Mouse (Mus musculus): ENCODE results near the gene Cand2. TPM values are rescaled to one million over a fixed set of nuclear protein-coding genes. Genes with fewer than 3 reads are reported as not detected.

Cand2 gene
- polyA plus RNA-seq, 1 experiment from 2014 or later, result 49.8 TPM

DNA sequence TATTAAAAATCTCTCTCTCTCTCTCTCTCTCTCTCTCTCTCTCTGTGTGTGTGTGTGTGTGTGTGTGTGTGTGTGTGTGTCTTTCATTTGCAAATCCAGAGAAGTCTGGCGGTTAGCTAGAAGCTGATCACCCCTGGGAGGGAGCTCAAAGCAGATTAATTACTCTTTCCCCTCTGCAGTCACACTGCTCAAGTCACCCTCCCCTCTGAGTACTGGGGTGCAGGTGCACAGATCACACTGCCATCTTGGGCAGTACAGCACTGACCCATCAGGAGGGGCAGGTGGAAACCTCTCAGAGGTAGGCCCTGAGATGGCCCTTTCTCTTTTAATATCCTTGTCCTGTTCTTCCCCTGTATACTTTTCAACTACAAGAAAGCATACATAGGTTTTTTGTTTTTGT, 28.0 kb upstream of the Cand2 start:
- H3K27me3 ChIP-seq (ENCODE audit: control insufficient read depth, insufficient read depth, low read length), result no peaks in the 10 kb centered on the region
- no peak overlapping the region for H3K9ac ChIP-seq (ENCODE audit: low read length)
- H3K9me3 ChIP-seq (ENCODE audit: control insufficient read depth, low read length), result no peaks in the 10 kb centered on the region
- H3K27ac ChIP-seq (ENCODE audit: low read depth, low read length), result no peak overlapping the region
- DNase-seq (ENCODE audit: low spot score) (no peak), ATAC-seq (replicated peaks; ENCODE audit: low FRiP score) (no peak)
- H3K36me3 ChIP-seq (ENCODE audit: control insufficient read depth, insufficient read depth, low read length), result no peaks in the 10 kb centered on the region
- 38% methylated on average over 1 of the region's 1 CpGs for WGBS
- H3K4me3 ChIP-seq (ENCODE audit: low read depth, low read length), result no peak overlapping the region
- no peaks in the 10 kb centered on the region for H3K4me1 ChIP-seq (replicated peaks; ENCODE audit: control insufficient read depth, insufficient read depth, low read length)
- H3K4me2 ChIP-seq (ENCODE audit: low read depth, low read length, severe bottlenecking), result no peak overlapping the region

GRCm38 (mm10) chr6:115755536-115755935, 18.8 kb upstream of the Cand2 start:
- no peaks in the 10 kb centered on the region for H3K4me1 ChIP-seq (replicated peaks; ENCODE audit: control insufficient read depth, insufficient read depth, low read length)
- ATAC-seq (replicated peaks; ENCODE audit: low FRiP score), result no peak
- H3K27ac ChIP-seq (ENCODE audit: low read depth, low read length), result no peak overlapping the region
- no peaks in the 10 kb centered on the region for H3K27me3 ChIP-seq (ENCODE audit: control insufficient read depth, insufficient read depth, low read length)
- no peak overlapping the region for H3K4me3 ChIP-seq (ENCODE audit: low read depth, low read length)
- 84% methylated on average over 7 of the region's 7 CpGs for WGBS
- no peak overlapping the region for H3K9ac ChIP-seq (ENCODE audit: low read length)
- H3K36me3 ChIP-seq (ENCODE audit: control insufficient read depth, insufficient read depth, low read length), result no peaks in the 10 kb centered on the region
- DNase-seq (ENCODE audit: low spot score), result no peak
- no peak overlapping the region for H3K4me2 ChIP-seq (ENCODE audit: low read depth, low read length, severe bottlenecking)
- no peaks in the 10 kb centered on the region for H3K9me3 ChIP-seq (ENCODE audit: control insufficient read depth, low read length)

- no peak overlapping the region for H3K4me3 ChIP-seq (ENCODE audit: low read depth, low read length)
- 80% methylated on average over 9 of the region's 9 CpGs for WGBS
- DNase-seq (ENCODE audit: low spot score), result no peak
- H3K4me2 ChIP-seq (ENCODE audit: low read depth, low read length, severe bottlenecking), result no peak overlapping the region
- peaks cover 6% of the 10 kb centered on the region for H3K4me1 ChIP-seq (replicated peaks; ENCODE audit: control insufficient read depth, insufficient read depth, low read length)
- ATAC-seq (replicated peaks; ENCODE audit: low FRiP score), result no peak
- H3K9me3 ChIP-seq (ENCODE audit: control insufficient read depth, low read length), result no peaks in the 10 kb centered on the region
- no peaks in the 10 kb centered on the region for H3K36me3 ChIP-seq (ENCODE audit: control insufficient read depth, insufficient read depth, low read length)
- no peaks in the 10 kb centered on the region for H3K27me3 ChIP-seq (ENCODE audit: control insufficient read depth, insufficient read depth, low read length)
- no peak overlapping the region for H3K27ac ChIP-seq (ENCODE audit: low read depth, low read length)
- no peak overlapping the region for H3K9ac ChIP-seq (ENCODE audit: low read length)
Measured at GRCm38 (mm10) chr6:115758981-115759435, 15.3 kb upstream of the Cand2 start.

DNA sequence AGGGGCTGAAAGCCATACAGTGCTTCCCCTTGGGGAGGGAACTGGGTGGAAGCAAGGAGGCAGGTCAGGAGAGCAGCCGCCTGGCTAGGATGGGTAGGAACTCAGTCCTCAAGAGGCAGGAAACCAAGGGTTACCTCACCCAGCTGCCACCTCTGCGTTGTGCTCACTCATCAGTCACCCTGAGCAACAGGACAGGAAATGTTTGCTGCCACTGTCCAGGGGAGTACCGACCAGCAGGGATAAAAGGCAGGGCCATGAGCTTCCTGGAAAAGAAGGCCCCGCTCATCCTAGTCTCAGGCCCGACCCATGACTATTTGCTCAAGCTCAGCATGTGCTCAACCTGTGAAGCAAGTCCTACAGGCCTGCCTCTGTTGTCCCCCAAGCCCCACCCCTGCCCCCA, 14.9 kb upstream of the Cand2 start:
- DNase-seq (ENCODE audit: low spot score), result no peak
- Histone ChIP-seq H3K4me1 (replicated peaks; ENCODE audit: control insufficient read depth, insufficient read depth, low read length) (peaks cover 11% of the 10 kb centered on the region), H3K27me3 (ENCODE audit: control insufficient read depth, insufficient read depth, low read length) (no peaks in the 10 kb centered on the region), H3K9ac (ENCODE audit: low read length) (no peak overlapping the region), H3K36me3 (ENCODE audit: control insufficient read depth, insufficient read depth, low read length) (no peaks in the 10 kb centered on the region), H3K4me3 (ENCODE audit: low read depth, low read length) (no peak overlapping the region), H3K4me2 (ENCODE audit: low read depth, low read length, severe bottlenecking) (no peak overlapping the region), H3K9me3 (ENCODE audit: control insufficient read depth, low read length) (no peaks in the 10 kb centered on the region), H3K27ac (ENCODE audit: low read depth, low read length) (no peak overlapping the region)
- no peak for ATAC-seq (replicated peaks; ENCODE audit: low FRiP score)
- 80% methylated on average over 5 of the region's 5 CpGs for WGBS

DNA sequence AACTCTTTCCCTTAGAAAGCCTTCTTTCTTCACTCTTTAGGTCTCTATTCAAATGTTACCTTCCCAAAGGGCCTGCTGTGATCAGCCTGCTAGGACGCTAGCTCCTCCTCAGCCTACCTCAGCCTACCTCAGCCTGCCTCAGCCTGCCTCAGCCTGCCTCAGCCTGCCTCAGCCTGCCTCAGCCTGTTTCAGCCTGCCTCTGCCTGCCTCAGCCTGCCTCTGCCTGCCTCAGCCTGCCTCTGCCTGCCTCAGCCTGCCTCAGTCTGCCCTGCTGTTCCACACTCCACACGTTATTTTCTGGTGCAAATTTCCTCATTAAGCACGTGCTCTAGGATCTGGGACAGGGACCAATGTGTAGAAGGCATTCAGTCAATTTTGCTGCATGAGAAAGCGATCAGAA, 14.2 kb upstream of the Cand2 start:
- H3K4me1 ChIP-seq (replicated peaks; ENCODE audit: control insufficient read depth, insufficient read depth, low read length), result peaks cover 12% of the 10 kb centered on the region

GRCm38 (mm10) chr6:115760982-115761381, 13.4 kb upstream of the Cand2 start:
- H3K36me3 ChIP-seq (ENCODE audit: control insufficient read depth, insufficient read depth, low read length), result no peaks in the 10 kb centered on the region
- peaks cover 12% of the 10 kb centered on the region for H3K4me1 ChIP-seq (replicated peaks; ENCODE audit: control insufficient read depth, insufficient read depth, low read length)
- H3K4me2 ChIP-seq (ENCODE audit: low read depth, low read length, severe bottlenecking), result no peak overlapping the region
- no peak overlapping the region for H3K27ac ChIP-seq (ENCODE audit: low read depth, low read length)
- ATAC-seq (replicated peaks; ENCODE audit: low FRiP score) (no peak), DNase-seq (ENCODE audit: low spot score) (no peak)
- H3K9ac ChIP-seq (ENCODE audit: low read length), result no peak overlapping the region
- no peaks in the 10 kb centered on the region for H3K27me3 ChIP-seq (ENCODE audit: control insufficient read depth, insufficient read depth, low read length)
- WGBS, result 75% methylated on average over 4 of the region's 4 CpGs
- H3K9me3 ChIP-seq (ENCODE audit: control insufficient read depth, low read length), result no peaks in the 10 kb centered on the region
- H3K4me3 ChIP-seq (ENCODE audit: low read depth, low read length), result no peak overlapping the region

More for the DNA sequence above, 14.2 kb upstream of the Cand2 start:
- Histone ChIP-seq H3K4me2 (ENCODE audit: low read depth, low read length, severe bottlenecking) (no peak overlapping the region), H3K9ac (ENCODE audit: low read length) (no peak overlapping the region), H3K36me3 (ENCODE audit: control insufficient read depth, insufficient read depth, low read length) (no peaks in the 10 kb centered on the region), H3K9me3 (ENCODE audit: control insufficient read depth, low read length) (no peaks in the 10 kb centered on the region), H3K27me3 (ENCODE audit: control insufficient read depth, insufficient read depth, low read length) (no peaks in the 10 kb centered on the region), H3K4me3 (ENCODE audit: low read depth, low read length) (no peak overlapping the region), H3K27ac (ENCODE audit: low read depth, low read length) (no peak overlapping the region)
- WGBS, result 89% methylated on average over 4 of the region's 4 CpGs
- ATAC-seq (replicated peaks; ENCODE audit: low FRiP score) (no peak), DNase-seq (ENCODE audit: low spot score) (no peak)

- Histone ChIP-seq H3K9ac (ENCODE audit: low read length) (no peak within 1 kb of the TSS), H3K27me3 (ENCODE audit: control insufficient read depth, insufficient read depth, low read length) (no peaks in the 10 kb centered on the region), H3K9me3 (ENCODE audit: control insufficient read depth, low read length) (no peaks in the 10 kb centered on the region), H3K4me1 (replicated peaks; ENCODE audit: control insufficient read depth, insufficient read depth, low read length) (peaks cover 12% of the 10 kb centered on the region), H3K4me2 (ENCODE audit: low read depth, low read length, severe bottlenecking) (peak within 1 kb of the TSS; percentile 13), H3K36me3 (ENCODE audit: control insufficient read depth, insufficient read depth, low read length) (no peaks in the 10 kb centered on the region), H3K27ac (ENCODE audit: low read depth, low read length) (peak within 1 kb of the TSS; percentile 80), H3K4me3 (ENCODE audit: low read depth, low read length) (no peak within 1 kb of the TSS)
- DNase-seq (ENCODE audit: low spot score) (peak; percentile 71), ATAC-seq (replicated peaks; ENCODE audit: low FRiP score) (peak; percentile 34)
- WGBS, result 3% methylated on average over 9 of the region's 9 CpGs
Measured at GRCm38 (mm10) chr6:115761995-115762756, 12.2 kb upstream of the Cand2 start, which contains the start of gene Tmem40. TSS of gene Tmem40 (minus strand) at chr6:115762410.

DNA sequence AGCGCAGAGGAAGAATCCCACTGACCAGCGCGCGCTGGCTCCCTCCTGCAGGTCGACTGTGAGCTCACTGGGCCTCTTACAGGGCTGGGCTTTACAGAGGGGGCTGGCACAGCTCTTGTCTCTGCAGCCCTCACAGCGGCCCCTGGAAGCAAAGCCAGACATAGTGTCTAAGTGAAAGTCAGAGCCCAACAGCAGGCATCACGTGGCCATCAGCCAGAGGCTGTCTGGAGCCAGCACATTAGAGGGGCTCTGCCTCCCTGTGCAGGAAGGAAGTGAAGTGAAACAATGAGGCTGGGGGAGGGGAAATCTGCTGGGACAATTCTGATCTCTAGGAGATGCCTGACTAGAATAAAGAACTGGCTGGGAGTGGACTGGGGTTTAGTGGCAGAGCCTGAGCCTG, 10.2 kb upstream of the Cand2 start:
- Histone ChIP-seq H3K9me3 (ENCODE audit: control insufficient read depth, low read length) (no peaks in the 10 kb centered on the region), H3K9ac (ENCODE audit: low read length) (peak overlapping the region; percentile 38; the same call in 1 of the 2 replicates), H3K4me1 (replicated peaks; ENCODE audit: control insufficient read depth, insufficient read depth, low read length) (peaks cover 12% of the 10 kb centered on the region), H3K27ac (ENCODE audit: low read depth, low read length) (peak overlapping the region; percentile 89), H3K27me3 (ENCODE audit: control insufficient read depth, insufficient read depth, low read length) (no peaks in the 10 kb centered on the region), H3K36me3 (ENCODE audit: control insufficient read depth, insufficient read depth, low read length) (no peaks in the 10 kb centered on the region), H3K4me2 (ENCODE audit: low read depth, low read length, severe bottlenecking) (0 out of 2 replicates have a peak overlapping the region, but pooled peaks have one; percentile 9), H3K4me3 (ENCODE audit: low read depth, low read length) (no peak overlapping the region)
- ATAC-seq (replicated peaks; ENCODE audit: low FRiP score) (peak; percentile 80), DNase-seq (ENCODE audit: low spot score) (peak; percentile 81)
- 9% methylated on average over 7 of the region's 7 CpGs for WGBS

GRCm38 (mm10) chr6:115767357-115767756, 7.0 kb upstream of the Cand2 start:
- no peak for ATAC-seq (replicated peaks; ENCODE audit: low FRiP score)
- H3K4me1 ChIP-seq (replicated peaks; ENCODE audit: control insufficient read depth, insufficient read depth, low read length), result peaks cover 8% of the 10 kb centered on the region
- no peaks in the 10 kb centered on the region for H3K27me3 ChIP-seq (ENCODE audit: control insufficient read depth, insufficient read depth, low read length)
- H3K9me3 ChIP-seq (ENCODE audit: control insufficient read depth, low read length), result no peaks in the 10 kb centered on the region
- no peak overlapping the region for H3K4me3 ChIP-seq (ENCODE audit: low read depth, low read length)
- no peak overlapping the region for H3K27ac ChIP-seq (ENCODE audit: low read depth, low read length)
- no peak overlapping the region for H3K4me2 ChIP-seq (ENCODE audit: low read depth, low read length, severe bottlenecking)
- 53% methylated on average over 9 of the region's 9 CpGs for WGBS
- H3K36me3 ChIP-seq (ENCODE audit: control insufficient read depth, insufficient read depth, low read length), result no peaks in the 10 kb centered on the region
- no peak for DNase-seq (ENCODE audit: low spot score)
- H3K9ac ChIP-seq (ENCODE audit: low read length), result no peak overlapping the region
